Mouse (Mus musculus) liver, embryonic 14.5 days (tissue): ENCODE measurements around the gene Plekhg2.

Experiments
- CTCF ChIP-seq: IDR thresholded peaks from 2 replicates; pipeline ENCODE4 v1.5.1; 2016; ENCODE audit warnings: antibody characterized with exemption, low read depth, control low read depth
- EP300 ChIP-seq: IDR thresholded peaks from 2 replicates; pipeline ENCODE4 v1.6.1; 2016; ENCODE audit warnings: antibody characterized with exemption, low read depth

GRCm38 (mm10) chr7:28381017-28381790 is 8.8 kb upstream of the Plekhg2 start:
- TF ChIP-seq CTCF (no peak), EP300 (no peak)
